Mouse (Mus musculus) CH12.LX (cell line): ENCODE data around the gene Mapk8ip1. TPM values are rescaled to one million over a fixed set of nuclear protein-coding genes. Genes with fewer than 3 reads are reported as not detected.
A peak's percentile ranks its signal among the peaks of the same experiment; 100 is the strongest.

Source experiments
- DNase-seq: peaks from one replicate; pipeline ENCODE4 v3.0.0-alpha.2; 2013; ENCODE audit errors: extremely low read depth
- H3K27ac ChIP-seq: 2 replicates; pipeline ENCODE4 v1.5.1; 2012; ENCODE audit warnings: low read depth, mild to moderate bottlenecking, control low read depth, moderate library complexity; ENCODE audit not compliant: insufficient read depth
- H3K27me3 ChIP-seq: replicated peaks from 2 replicates; pipeline ENCODE3; 2012; ENCODE audit warnings: inconsistent platforms
- H3K36me3 ChIP-seq, 2 experiments: replicated peaks in 1 of 2; 2 replicates each; pipeline versions ENCODE3 to v1.6.1; 2012; ENCODE audit warnings: inconsistent platforms in 1 of 2, low read length in 1 of 2, mild to moderate bottlenecking in 1 of 2, mixed read lengths in 1 of 2, moderate library complexity in 1 of 2; ENCODE audit not compliant: control insufficient read depth in 1 of 2, insufficient read depth in 1 of 2
- H3K4me1 ChIP-seq, 2 experiments: 2 replicates each; pipeline ENCODE4 v1.6.1; 2012; ENCODE audit warnings: inconsistent platforms in 1 of 2, moderate library complexity in 1 of 2; ENCODE audit not compliant: insufficient read depth in 2 of 2, control insufficient read depth in 1 of 2
- H3K4me2 ChIP-seq: 2 replicates; pipeline ENCODE4 v1.6.1; 2012; ENCODE audit warnings: low read depth, mild to moderate bottlenecking, control low read depth; ENCODE audit not compliant: poor library complexity, insufficient read depth, severe bottlenecking
- H3K4me3 ChIP-seq, 3 experiments: fragments of 150-350 bp in 1 of 3; sonication (generic) in 1 of 3; replicated peaks in 1 of 3; 2 replicates each; pipeline versions ENCODE3 to v1.5.1; 2011 to 2012; ENCODE audit warnings: low read depth in 2 of 3, low read length in 2 of 3, mild to moderate bottlenecking in 2 of 3, moderate library complexity in 2 of 3, control low read depth in 1 of 3, improper control_type of control experiment in 1 of 3, inconsistent platforms in 1 of 3, mixed read lengths in 1 of 3; ENCODE audit not compliant: poor library complexity in 1 of 3
- H3K79me2 ChIP-seq: replicated peaks from 2 replicates; pipeline ENCODE4 v1.6.1; 2012; ENCODE audit warnings: mild to moderate bottlenecking, moderate library complexity; ENCODE audit not compliant: control insufficient read depth, poor library complexity, insufficient read depth, severe bottlenecking; ENCODE audit errors: extremely low read depth
- H3K9ac ChIP-seq: 2 replicates; pipeline ENCODE4 v1.6.1; 2012; ENCODE audit warnings: low read depth, mild to moderate bottlenecking, control low read depth, moderate library complexity; ENCODE audit not compliant: insufficient read depth
- H3K9me3 ChIP-seq: replicated peaks from 2 replicates; pipeline ENCODE3; 2012; ENCODE audit warnings: low read length, inconsistent platforms, mixed read lengths
- BHLHE40 ChIP-seq: IDR thresholded peaks from 2 replicates; pipeline ENCODE4 v1.6.1; 2011; ENCODE audit warnings: mild to moderate bottlenecking, low read depth, low read length, improper control_type of control experiment
- CHD1 ChIP-seq: IDR thresholded peaks from 2 replicates; pipeline ENCODE4 v1.6.1; 2012; ENCODE audit warnings: low read depth, low read length, improper control_type of control experiment, inconsistent platforms
- CHD2 ChIP-seq: IDR thresholded peaks from 2 replicates; pipeline ENCODE4 v1.6.1; 2011; ENCODE audit warnings: low read length, improper control_type of control experiment
- CTCF ChIP-seq, 2 experiments: IDR thresholded peaks in 1 of 2; conservative IDR thresholded peaks in 1 of 2; 2 replicates each; pipeline ENCODE4 v1.5.1; 2011 to 2012; ENCODE audit warnings: low read depth in 2 of 2, low read length in 2 of 2, improper control_type of control experiment in 1 of 2, inconsistent platforms in 1 of 2, mild to moderate bottlenecking in 1 of 2, moderate library complexity in 1 of 2
- ELF1 ChIP-seq: IDR thresholded peaks from 2 replicates; pipeline ENCODE4 v1.6.1; 2014; ENCODE audit warnings: low read depth, mild to moderate bottlenecking, inconsistent platforms, low read length, improper control_type of control experiment
- EP300 ChIP-seq: IDR thresholded peaks from 2 replicates; pipeline ENCODE4 v1.6.1; 2011; ENCODE audit warnings: low read length, improper control_type of control experiment
- GABPA ChIP-seq: IDR thresholded peaks from 2 replicates; pipeline ENCODE4 v1.6.1; 2012; ENCODE audit warnings: low read depth, low read length, improper control_type of control experiment, inconsistent platforms; ENCODE audit not compliant: insufficient replicate concordance
- HCFC1 ChIP-seq: IDR thresholded peaks from 2 replicates; pipeline ENCODE4 v1.6.1; 2012; ENCODE audit warnings: low read depth, mild to moderate bottlenecking, inconsistent platforms, low read length, improper control_type of control experiment
- JUN ChIP-seq: IDR thresholded peaks from 2 replicates; pipeline ENCODE4 v1.6.1; 2011; ENCODE audit warnings: low read depth, mild to moderate bottlenecking, low read length, improper control_type of control experiment, moderate library complexity; ENCODE audit not compliant: insufficient read depth
- JUND ChIP-seq: conservative IDR thresholded peaks from 2 replicates; pipeline ENCODE4 v1.6.1; 2011; ENCODE audit warnings: low read depth, low read length, improper control_type of control experiment
- KAT2A ChIP-seq: IDR thresholded peaks from 2 replicates; pipeline ENCODE4 v1.6.1; 2012; ENCODE audit warnings: low read length, improper control_type of control experiment, inconsistent platforms; ENCODE audit not compliant: insufficient replicate concordance
- MAFK ChIP-seq: IDR thresholded peaks from 2 replicates; pipeline ENCODE4 v1.6.1; 2011; ENCODE audit warnings: low read length, improper control_type of control experiment; ENCODE audit not compliant: insufficient replicate concordance
- MAX ChIP-seq: IDR thresholded peaks from 2 replicates; pipeline ENCODE4 v1.6.1; 2011; ENCODE audit warnings: low read length, improper control_type of control experiment
- MAZ ChIP-seq: IDR thresholded peaks from 2 replicates; pipeline ENCODE4 v1.6.1; 2012; ENCODE audit warnings: low read depth, mild to moderate bottlenecking, inconsistent platforms, low read length, improper control_type of control experiment, moderate library complexity
- MXI1 ChIP-seq: IDR thresholded peaks from 2 replicates; pipeline ENCODE4 v1.6.1; 2011; ENCODE audit warnings: mild to moderate bottlenecking, low read depth, low read length, improper control_type of control experiment
- NELFE ChIP-seq: IDR thresholded peaks from 2 replicates; pipeline ENCODE4 v1.6.1; 2011; ENCODE audit warnings: low read depth, low read length, improper control_type of control experiment
- NRF1 ChIP-seq: IDR thresholded peaks from 2 replicates; pipeline ENCODE4 v1.6.1; 2014; ENCODE audit warnings: low read depth, mild to moderate bottlenecking, inconsistent platforms, low read length, improper control_type of control experiment, moderate library complexity
- PAX5 ChIP-seq: IDR thresholded peaks from 2 replicates; pipeline ENCODE4 v1.6.1; 2012; ENCODE audit warnings: low read length, inconsistent platforms, mixed read lengths
- POLR2A ChIP-seq: IDR thresholded peaks from 2 replicates; pipeline ENCODE4 v1.6.1; 2011; ENCODE audit warnings: low read depth, mild to moderate bottlenecking, improper control_type of control experiment, low read length
- POLR2AphosphoS2 ChIP-seq: IDR thresholded peaks from 2 replicates; pipeline ENCODE4 v1.6.1; 2011; ENCODE audit warnings: low read depth, low read length, improper control_type of control experiment
- RAD21 ChIP-seq: IDR thresholded peaks from 2 replicates; pipeline ENCODE4 v1.6.1; 2011; ENCODE audit warnings: low read depth, mild to moderate bottlenecking, low read length, improper control_type of control experiment, moderate library complexity
- RCOR1 ChIP-seq: conservative IDR thresholded peaks from 2 replicates; pipeline ENCODE4 v1.6.1; 2012; ENCODE audit warnings: low read depth, mild to moderate bottlenecking, inconsistent platforms, low read length, improper control_type of control experiment
- SMC3 ChIP-seq: IDR thresholded peaks from 2 replicates; pipeline ENCODE4 v1.6.1; 2011; ENCODE audit warnings: low read depth, low read length, improper control_type of control experiment
- TBP ChIP-seq: conservative IDR thresholded peaks from 2 replicates; pipeline ENCODE4 v1.6.1; 2011; ENCODE audit warnings: low read depth, low read length, improper control_type of control experiment
- TCF12 ChIP-seq: IDR thresholded peaks from 2 replicates; pipeline ENCODE4 v1.6.1; 2014; ENCODE audit warnings: low read depth, mild to moderate bottlenecking, inconsistent platforms, low read length, improper control_type of control experiment
- UBTF ChIP-seq: IDR thresholded peaks from 2 replicates; pipeline ENCODE4 v1.6.1; 2012; ENCODE audit warnings: low read depth, mild to moderate bottlenecking, inconsistent platforms, low read length, improper control_type of control experiment, moderate library complexity
- USF1 ChIP-seq: IDR thresholded peaks from 2 replicates; pipeline ENCODE4 v1.6.1; 2014; ENCODE audit warnings: low read depth, mild to moderate bottlenecking, inconsistent platforms, low read length, improper control_type of control experiment
- USF2 ChIP-seq: conservative IDR thresholded peaks from 2 replicates; pipeline ENCODE4 v1.6.1; 2011; ENCODE audit warnings: low read depth, low read length, improper control_type of control experiment
- ZC3H11A ChIP-seq: IDR thresholded peaks from 2 replicates; pipeline ENCODE4 v1.6.1; 2012; ENCODE audit warnings: low read depth, mild to moderate bottlenecking, inconsistent platforms, low read length, improper control_type of control experiment
- ZKSCAN1 ChIP-seq: IDR thresholded peaks from 2 replicates; pipeline ENCODE4 v1.6.1; 2012; ENCODE audit warnings: low read depth, inconsistent platforms, low read length, improper control_type of control experiment, borderline replicate concordance
- ZNF384 ChIP-seq: IDR thresholded peaks from 2 replicates; pipeline ENCODE4 v1.6.1; 2012; ENCODE audit warnings: low read depth, low read length, improper control_type of control experiment, inconsistent platforms
- dilution Hi-C: fragments of 300-500 bp; cut with MboI; formaldehyde crosslinking; loops from 2 replicates; pipeline ENCODE4 v1.14.3; 2020; ENCODE audit warnings: low sequenced_read_pairs; ENCODE audit not compliant: extremely low pct_unique_long_range_greater_than_20kb, extremely low pct_ligation_motif_present
- in situ Hi-C: fragments of 300-500 bp; cut with MboI; formaldehyde crosslinking; loops from 3 replicates; pipeline ENCODE4 v1.14.3; 2019; ENCODE audit warnings: low sequenced_read_pairs, low pct_ligation_motif_present, low pct_unique_long_range_greater_than_20kb, mixed read lengths
- polyA plus RNA-seq: library from polyadenylated mRNA; unstranded; fragments of >175 nt; gene quantifications from 2 replicates; pipeline ENCODE4 v1.2.1, GENCODE M21; 2012; ENCODE audit warnings: low read depth; ENCODE audit not compliant: insufficient read length
- total RNA-seq, 2 experiments: library from RNA; depleted of rRNA; stranded (reverse); fragments of 300-350 nt in 1 of 2; fragments of >200 nt in 1 of 2; gene quantifications; 2 replicates each; pipeline ENCODE4 v1.2.3; 2012 to 2014

Mapk8ip1 gene
- total and polyA plus RNA-seq, 3 experiments = 5.4 to 13.0 (median 5.5) TPM

- Histone ChIP-seq H3K9ac (no peak overlapping the region), H3K27ac (no peak overlapping the region), H3K27me3 (peaks cover 20% of the 10 kb centered on the region), H3K79me2 (no peaks in the 10 kb centered on the region), H3K9me3 (peaks cover 6% of the 10 kb centered on the region), H3K4me1 (peaks cover 4 to 12% of the 10 kb centered on the region in 2 experiments; a peak in 2 of 4 replicates), H3K4me3 (no peak overlapping the region), H3K4me2 (no peak overlapping the region), H3K36me3 (no peaks in the 10 kb centered on the region)
- dilution Hi-C loops (no loop called here), in situ Hi-C loops (no loop called here)
- no peak for DNase-seq
- TF ChIP-seq SMC3 (no peak), CHD2 (no peak), USF1 (no peak), RAD21 (no peak), CHD1 (no peak), POLR2A (no peak), ZNF384 (no peak), JUND (no peak), MAFK (no peak), EP300 (no peak)
Observed at GRCm38 (mm10) chr2:92438567-92438966, 37.5 kb upstream of the Mapk8ip1 start.

DNA sequence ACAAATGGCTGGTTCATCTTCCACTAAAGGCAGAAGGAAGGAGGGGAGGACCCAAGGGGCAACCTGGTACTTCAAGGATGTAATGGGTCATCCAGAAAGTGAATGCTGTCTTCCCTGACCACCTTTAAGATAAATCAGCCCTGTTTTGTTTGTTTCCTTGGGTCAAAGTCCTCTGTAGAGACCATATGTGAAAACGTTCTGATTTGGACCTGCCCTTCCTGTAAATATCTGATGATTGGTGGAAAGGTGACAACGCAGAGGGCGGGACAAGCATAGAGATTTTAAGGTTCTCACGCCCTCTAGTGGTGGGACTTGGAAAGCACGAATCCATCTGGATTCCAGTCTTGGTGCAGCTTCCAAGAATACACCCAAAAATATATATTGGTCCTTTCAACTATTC lies 36.8 kb upstream of the Mapk8ip1 start:
- H3K27ac ChIP-seq = no peak overlapping the region
- in situ Hi-C loops = no loop called here
- H3K36me3 ChIP-seq = no peaks in the 10 kb centered on the region
- peaks cover 2% of the 10 kb centered on the region; the same call in 1 of the 2 replicates for H3K79me2 ChIP-seq
- DNase-seq = peak; percentile 90
- dilution Hi-C loops = no loop called here
- H3K9ac ChIP-seq = no peak overlapping the region
- H3K4me2 ChIP-seq = peak overlapping the region; percentile 33; the same call in 1 of the 2 replicates
- H3K4me1 ChIP-seq = peaks cover 4 to 12% of the 10 kb centered on the region in 2 experiments; a peak in 2 of 4 replicates
- no peak overlapping the region for H3K4me3 ChIP-seq
- H3K9me3 ChIP-seq = peaks cover 6% of the 10 kb centered on the region
- peaks cover 20% of the 10 kb centered on the region for H3K27me3 ChIP-seq
- TF ChIP-seq GABPA = no peak
- TF ChIP-seq EP300 = no peak
- TF ChIP-seq ZC3H11A = 0 out of 2 replicates have a peak, but pooled peaks have one; percentile 24
- peak; percentile 10; the same call in 1 of the 2 replicates for TF ChIP-seq BHLHE40
- 0 out of 2 replicates have a peak, but pooled peaks have one; percentile 26 for TF ChIP-seq HCFC1
- TF ChIP-seq KAT2A = no peak
- no peak for TF ChIP-seq USF1
- TF ChIP-seq MAX = peak; percentile 51; the same call in 1 of the 2 replicates
- 0 out of 2 replicates have a peak, but pooled peaks have one; percentile 23 for TF ChIP-seq JUND
- no peak for TF ChIP-seq USF2
- TF ChIP-seq CHD1 = no peak
- peak; percentile 29; the same call in 1 of the 2 replicates for TF ChIP-seq ELF1
- TF ChIP-seq POLR2A = no peak; the same call in 1 of the 2 replicates
- no peak for TF ChIP-seq MAZ
- TF ChIP-seq SMC3 = peak; percentile 77
- no peak for TF ChIP-seq TCF12
- TF ChIP-seq RCOR1 = no peak
- TF ChIP-seq JUN = no peak
- TF ChIP-seq CTCF (conservative IDR thresholded peaks at IDR 0.05 in 1 of 2, IDR thresholded peaks at IDR 0.05 in 1 of 2; ENCODE audit: low read depth in 2 of 2, low read length in 2 of 2) = peak; percentile 89 to 92
- no peak for TF ChIP-seq MXI1
- no peak; the same call in 1 of the 2 replicates for TF ChIP-seq NELFE
- peak; percentile 78; the same call in 1 of the 2 replicates for TF ChIP-seq TBP
- no peak for TF ChIP-seq MAFK
- no peak for TF ChIP-seq ZKSCAN1
- TF ChIP-seq POLR2AphosphoS2 = no peak
- TF ChIP-seq ZNF384 = 0 out of 2 replicates have a peak, but pooled peaks have one; percentile 32
- TF ChIP-seq PAX5 = no peak
- TF ChIP-seq CHD2 = no peak
- TF ChIP-seq NRF1 = no peak
- no peak for TF ChIP-seq UBTF
